Mouse (Mus musculus) small intestine, adult 2 months (tissue): ENCODE results near the gene Fam32a. TPM values are rescaled to one million over a fixed set of nuclear protein-coding genes. Genes with fewer than 3 reads are reported as not detected.
A peak's percentile ranks its signal among the peaks of the same experiment; 100 is the strongest.

Source experiments
- H3K27ac ChIP-seq: fragments of 200-500 bp; 2 replicates; pipeline ENCODE4 v1.5.1; 2012; ENCODE audit warnings: low read depth, low read length, control low read depth, inconsistent platforms; ENCODE audit not compliant: insufficient read depth
- H3K27me3 ChIP-seq: fragments of 200-500 bp; 2 replicates; pipeline ENCODE4 v1.6.1; 2012; ENCODE audit warnings: mild to moderate bottlenecking, moderate library complexity, low read length, inconsistent platforms; ENCODE audit not compliant: control insufficient read depth, insufficient read depth
- H3K36me3 ChIP-seq: fragments of 200-500 bp; 2 replicates; pipeline ENCODE4 v1.6.1; 2012; ENCODE audit warnings: mild to moderate bottlenecking, low read length, control low read depth, inconsistent platforms; ENCODE audit not compliant: control insufficient read depth, insufficient read depth
- H3K4me1 ChIP-seq: fragments of 200-500 bp; 2 replicates; pipeline ENCODE4 v1.6.1; 2012; ENCODE audit warnings: low read length, inconsistent platforms, mixed read lengths; ENCODE audit not compliant: control insufficient read depth, insufficient read depth, insufficient read length
- H3K4me3 ChIP-seq: fragments of 200-500 bp; 2 replicates; pipeline ENCODE4 v1.5.1; 2012; ENCODE audit warnings: low read depth, mild to moderate bottlenecking, control low read depth, inconsistent platforms, low read length, moderate library complexity
- CTCF ChIP-seq: fragments of 200-500 bp; IDR thresholded peaks from 2 replicates; pipeline ENCODE4 v1.5.1; 2012; ENCODE audit warnings: low read depth, mild to moderate bottlenecking, control low read depth, inconsistent platforms, low read length, moderate library complexity, mixed read lengths; ENCODE audit not compliant: insufficient replicate concordance, insufficient read length; ENCODE audit errors: extremely low read depth
- POLR2A ChIP-seq: fragments of 200-500 bp; IDR thresholded peaks from 2 replicates; pipeline ENCODE4 v1.6.1; 2012; ENCODE audit warnings: low read depth, mild to moderate bottlenecking, control low read depth, inconsistent platforms, low read length, moderate library complexity
- WGBS: fragments of 180-500 bp; shearing (Covaris S2); methylation state at CpG from one replicate; pipeline ENCODE4 v1.1.7; 2018; 5-methylcytosine and 5-hydroxymethylcytosine counted together
- polyA plus RNA-seq: library from polyadenylated mRNA; depleted of rRNA; stranded (reverse); fragments of >200 nt; gene quantifications from 2 replicates; pipeline ENCODE4 v1.2.3, GENCODE M21; 2012

Fam32a gene
- polyA plus RNA-seq, 1 experiment, result 35.5 TPM

- Histone ChIP-seq H3K27ac (peak overlapping the region; percentile 95), H3K36me3 (no peaks in the 10 kb centered on the region), H3K27me3 (no peaks in the 10 kb centered on the region), H3K4me1 (peaks cover 20% of the 10 kb centered on the region), H3K4me3 (peak overlapping the region; percentile 63)
- TF ChIP-seq CTCF (no peak), POLR2A (no peak)
- 0% methylated on average over 24 of the region's 24 CpGs for WGBS
Measured at GRCm38 (mm10) chr8:72240403-72240763, 20.9 kb downstream of the Fam32a start.

GRCm38 (mm10) chr8:72240951-72241350 is 21.4 kb downstream of the Fam32a start:
- Histone ChIP-seq H3K27me3 (no peaks in the 10 kb centered on the region), H3K4me1 (peaks cover 20% of the 10 kb centered on the region), H3K4me3 (peak overlapping the region; percentile 63), H3K36me3 (no peaks in the 10 kb centered on the region), H3K27ac (peak overlapping the region; percentile 95; the same call in 1 of the 2 replicates)
- 68% methylated on average over 7 of the region's 7 CpGs for WGBS
- TF ChIP-seq POLR2A (no peak), CTCF (no peak)

GRCm38 (mm10) chr8:72242226-72242625 is 22.7 kb downstream of the Fam32a start:
- Histone ChIP-seq H3K27me3 (no peaks in the 10 kb centered on the region), H3K27ac (no peak overlapping the region), H3K4me1 (peaks cover 20% of the 10 kb centered on the region), H3K4me3 (no peak overlapping the region), H3K36me3 (no peaks in the 10 kb centered on the region)
- TF ChIP-seq CTCF (no peak), POLR2A (no peak)
- 97% methylated on average over 1 of the region's 1 CpGs for WGBS

- Histone ChIP-seq H3K4me3 (no peak overlapping the region), H3K27ac (no peak overlapping the region), H3K27me3 (no peaks in the 10 kb centered on the region), H3K36me3 (peaks cover 2% of the 10 kb centered on the region), H3K4me1 (peaks cover 20% of the 10 kb centered on the region)
- TF ChIP-seq CTCF, result no peak
- no peak for TF ChIP-seq POLR2A
- 74% methylated on average over 2 of the region's 2 CpGs for WGBS
Measured at GRCm38 (mm10) chr8:72244610-72245009, 25.1 kb downstream of the Fam32a start.

- H3K36me3 ChIP-seq, result peaks cover 9% of the 10 kb centered on the region
- H3K4me1 ChIP-seq, result no peaks in the 10 kb centered on the region
- WGBS, result 60% methylated on average over 7 of the region's 7 CpGs
- TF ChIP-seq CTCF (peak; percentile 15; the same call in 1 of the 2 replicates), POLR2A (no peak)
- no peak overlapping the region for H3K27ac ChIP-seq
- H3K4me3 ChIP-seq, result no peak overlapping the region
- H3K27me3 ChIP-seq, result no peaks in the 10 kb centered on the region
Measured at GRCm38 (mm10) chr8:72257171-72257901, 37.8 kb downstream of the Fam32a start.

GRCm38 (mm10) chr8:72257902-72258238 is 38.3 kb downstream of the Fam32a start:
- Histone ChIP-seq H3K4me1 (no peaks in the 10 kb centered on the region), H3K27ac (no peak overlapping the region), H3K4me3 (no peak overlapping the region), H3K36me3 (peaks cover 5% of the 10 kb centered on the region), H3K27me3 (no peaks in the 10 kb centered on the region)
- TF ChIP-seq POLR2A, result no peak
- TF ChIP-seq CTCF, result no peak
- WGBS, result 82% methylated on average over 1 of the region's 1 CpGs

GRCm38 (mm10) chr8:72259862-72260261 is 40.3 kb downstream of the Fam32a start:
- H3K36me3 ChIP-seq, result peaks cover 2% of the 10 kb centered on the region; the same call in 1 of the 2 replicates
- TF ChIP-seq CTCF, result no peak
- TF ChIP-seq POLR2A, result no peak
- no peak overlapping the region for H3K27ac ChIP-seq
- no peak overlapping the region for H3K4me3 ChIP-seq
- no peaks in the 10 kb centered on the region for H3K4me1 ChIP-seq
- H3K27me3 ChIP-seq, result no peaks in the 10 kb centered on the region
- WGBS, result 11% methylated on average over 2 of the region's 2 CpGs
